Mouse (Mus musculus) CH12F3 (cell line): ENCODE results near the gene Clcnkb.

ENCODE experiments used
- in situ Hi-C: fragments of 300-500 bp; cut with MboI; formaldehyde crosslinking; loops from 2 replicates; pipeline ENCODE4 v1.14.3; 2020; ENCODE audit warnings: low sequenced_read_pairs

The Clcnkb gene

GRCm38 (mm10) chr4:141435974-141436373 lies 20.2 kb upstream of the Clcnkb start, which contains the start of gene Srarp:
Gene Srarp, minus strand, starts transcription at chr4:141436105.
- in situ Hi-C loops = no loop called here

- in situ Hi-C loops = no loop called here
Observed at GRCm38 (mm10) chr4:141433191-141433590, 17.4 kb upstream of the Clcnkb start.

GRCm38 (mm10) chr4:141432666-141433065 lies 16.9 kb upstream of the Clcnkb start:
- in situ Hi-C loops = no loop called here

- in situ Hi-C loops = no loop called here
Observed at GRCm38 (mm10) chr4:141430997-141431396, 15.2 kb upstream of the Clcnkb start.

GRCm38 (mm10) chr4:141429847-141430246 lies 14.0 kb upstream of the Clcnkb start:
- in situ Hi-C loops = no loop called here

- in situ Hi-C loops = no loop called here
Observed at GRCm38 (mm10) chr4:141429381-141429780, 13.6 kb upstream of the Clcnkb start.

GRCm38 (mm10) chr4:141427921-141428320 lies 12.1 kb upstream of the Clcnkb start:
- in situ Hi-C loops = no loop called here

GRCm38 (mm10) chr4:141426796-141427745 lies 11.3 kb upstream of the Clcnkb start:
- in situ Hi-C loops = no loop called here

GRCm38 (mm10) chr4:141425484-141426479 lies 10.0 kb upstream of the Clcnkb start:
- in situ Hi-C loops = no loop called here

GRCm38 (mm10) chr4:141423691-141424431 lies 8.0 kb upstream of the Clcnkb start:
- in situ Hi-C loops = no loop called here

GRCm38 (mm10) chr4:141423288-141423687 lies 7.5 kb upstream of the Clcnkb start:
- in situ Hi-C loops = no loop called here

GRCm38 (mm10) chr4:141422841-141423240 lies 7.0 kb upstream of the Clcnkb start:
- in situ Hi-C loops = no loop called here

GRCm38 (mm10) chr4:141421423-141421822 lies 5.6 kb upstream of the Clcnkb start:
- in situ Hi-C loops = no loop called here

GRCm38 (mm10) chr4:141420886-141421285 lies 5.1 kb upstream of the Clcnkb start:
- in situ Hi-C loops = no loop called here

- in situ Hi-C loops = no loop called here
Observed at GRCm38 (mm10) chr4:141420192-141420829, 4.5 kb upstream of the Clcnkb start, which contains the start of gene Hspb7. Gene Hspb7, plus strand, starts transcription at chr4:141420779.

GRCm38 (mm10) chr4:141419398-141420191 lies 3.8 kb upstream of the Clcnkb start:
- in situ Hi-C loops = no loop called here

GRCm38 (mm10) chr4:141411430-141411992 lies 4.3 kb downstream of the Clcnkb start:
- in situ Hi-C loops = no loop called here

GRCm38 (mm10) chr4:141408577-141408976 lies 7.2 kb downstream of the Clcnkb start:
- in situ Hi-C loops = loop anchor here (10.0 kb wide), 1 partner anchor 176 kb away; no protein-coding TSS in a partner anchor
